Mouse (Mus musculus): ENCODE measurements at regions not wholly inside any gene's neighbourhood (a gene's known extent, or its start where the extent isn't known, plus 50 kb on each side); places are given as distances from the start of the nearest gene placed in this dataset.

- intact Hi-C loops (cut with DNase I): no loop called here
- TF ChIP-seq CTCF (IDR thresholded peaks at IDR 0.05): no peak
- H3K4me3 ChIP-seq: no peak overlapping the region
- DNase-seq: no peak
- H3K27ac ChIP-seq: no peak overlapping the region
Observed at GRCm38 (mm10) chr15:97517188-97517587, 188.4 kb downstream of the Rpap3 start.

- no peak for TF ChIP-seq CTCF (IDR thresholded peaks at IDR 0.05)
Observed at GRCm38 (mm10) chr15:97515773-97516172, 189.9 kb downstream of the Rpap3 start.

GRCm38 (mm10) chr15:97507656-97508306, 197.8 kb downstream of the Rpap3 start:
- intact Hi-C loops (cut with DNase I): no loop called here
- Histone ChIP-seq H3K4me3 (no peak overlapping the region), H3K27ac (no peak overlapping the region)
- DNase-seq: no peak
- TF ChIP-seq CTCF (IDR thresholded peaks at IDR 0.05): no peak

More at GRCm38 (mm10) chr15:97515773-97516172, 189.9 kb downstream of the Rpap3 start:
- Histone ChIP-seq H3K27ac (no peak overlapping the region), H3K4me3 (no peak overlapping the region)
- DNase-seq: no peak
- intact Hi-C loops (cut with DNase I): no loop called here

GRCm38 (mm10) chr15:97507176-97507575, 198.4 kb downstream of the Rpap3 start:
- H3K4me3 ChIP-seq: no peak overlapping the region
- intact Hi-C loops (cut with DNase I): no loop called here
- H3K27ac ChIP-seq: no peak overlapping the region
- no peak for DNase-seq
- no peak for TF ChIP-seq CTCF (IDR thresholded peaks at IDR 0.05)

- no peak for TF ChIP-seq CTCF (IDR thresholded peaks at IDR 0.05)
- DNase-seq: no peak
- Histone ChIP-seq H3K27ac (no peak overlapping the region), H3K4me3 (no peak overlapping the region)
- intact Hi-C loops (cut with DNase I): no loop called here
Observed at GRCm38 (mm10) chr15:97505715-97506114, 199.9 kb downstream of the Rpap3 start.

GRCm38 (mm10) chr15:97504325-97504724, 201.3 kb downstream of the Rpap3 start:
- DNase-seq: no peak
- no peak overlapping the region for H3K27ac ChIP-seq
- intact Hi-C loops (cut with DNase I): no loop called here
- TF ChIP-seq CTCF (IDR thresholded peaks at IDR 0.05): no peak
- H3K4me3 ChIP-seq: no peak overlapping the region

GRCm38 (mm10) chr15:97502056-97502455, 203.6 kb downstream of the Rpap3 start:
- DNase-seq: no peak
- TF ChIP-seq CTCF (IDR thresholded peaks at IDR 0.05): no peak
- no peak overlapping the region for H3K4me3 ChIP-seq
- no peak overlapping the region for H3K27ac ChIP-seq
- intact Hi-C loops (cut with DNase I): no loop called here

- Histone ChIP-seq H3K27ac (no peak overlapping the region), H3K4me3 (no peak overlapping the region)
- TF ChIP-seq CTCF (IDR thresholded peaks at IDR 0.05): no peak
- intact Hi-C loops (cut with DNase I): no loop called here
- DNase-seq: no peak
Observed at GRCm38 (mm10) chr15:97501420-97501819, 204.2 kb downstream of the Rpap3 start.

- TF ChIP-seq CTCF (IDR thresholded peaks at IDR 0.05): no peak
- intact Hi-C loops (cut with DNase I): no loop called here
- H3K27ac ChIP-seq: no peak overlapping the region
- no peak overlapping the region for H3K4me3 ChIP-seq
- DNase-seq: no peak
Observed at GRCm38 (mm10) chr15:97499821-97500385, 205.7 kb downstream of the Rpap3 start.

- Histone ChIP-seq H3K27ac (no peak overlapping the region), H3K4me3 (no peak overlapping the region)
- intact Hi-C loops (cut with DNase I): no loop called here
- TF ChIP-seq CTCF (IDR thresholded peaks at IDR 0.05): no peak
- no peak for DNase-seq
Observed at GRCm38 (mm10) chr15:97499240-97499639, 206.4 kb downstream of the Rpap3 start.

GRCm38 (mm10) chr15:97498375-97498774, 207.2 kb downstream of the Rpap3 start:
- Histone ChIP-seq H3K4me3 (no peak overlapping the region), H3K27ac (no peak overlapping the region)
- peak; percentile 41 for TF ChIP-seq CTCF (IDR thresholded peaks at IDR 0.05)
- no peak for DNase-seq
- intact Hi-C loops (cut with DNase I): no loop called here

- Histone ChIP-seq H3K27ac (no peak overlapping the region), H3K4me3 (no peak overlapping the region)
- TF ChIP-seq CTCF (IDR thresholded peaks at IDR 0.05): no peak
- intact Hi-C loops (cut with DNase I): no loop called here
- no peak for DNase-seq
Observed at GRCm38 (mm10) chr15:97496026-97496425, 209.6 kb downstream of the Rpap3 start.

- no peak for DNase-seq
- no peak overlapping the region for H3K4me3 ChIP-seq
- H3K27ac ChIP-seq: no peak overlapping the region
- intact Hi-C loops (cut with DNase I): no loop called here
- TF ChIP-seq CTCF (IDR thresholded peaks at IDR 0.05): no peak
Observed at GRCm38 (mm10) chr15:97493340-97493739, 212.3 kb downstream of the Rpap3 start.

- TF ChIP-seq CTCF (IDR thresholded peaks at IDR 0.05): no peak
- Histone ChIP-seq H3K27ac (no peak overlapping the region), H3K4me3 (no peak overlapping the region)
- DNase-seq: no peak
- intact Hi-C loops (cut with DNase I): no loop called here
Observed at GRCm38 (mm10) chr15:97491796-97492195, 213.8 kb downstream of the Rpap3 start.
